Mouse (Mus musculus): Measurements from ENCODE around the gene Unc5b.

- TF ChIP-seq TAL1 (IDR thresholded peaks at IDR 0.05; ENCODE audit: low read length) (no peak), GATA1 (IDR thresholded peaks at IDR 0.05; ENCODE audit: low read length) (no peak)
These were observed 47.8 kb downstream of the Unc5b start for GRCm38 (mm10) chr10:60783608-60784007.

Measured in erythroblast, embryonic 14.5 days (primary cell).